Mouse (Mus musculus): ENCODE measurements at regions not wholly inside any gene's neighbourhood (a gene's known extent, or its start where the extent isn't known, plus 50 kb on each side); places are given as distances from the start of the nearest gene placed in this dataset.

DNA sequence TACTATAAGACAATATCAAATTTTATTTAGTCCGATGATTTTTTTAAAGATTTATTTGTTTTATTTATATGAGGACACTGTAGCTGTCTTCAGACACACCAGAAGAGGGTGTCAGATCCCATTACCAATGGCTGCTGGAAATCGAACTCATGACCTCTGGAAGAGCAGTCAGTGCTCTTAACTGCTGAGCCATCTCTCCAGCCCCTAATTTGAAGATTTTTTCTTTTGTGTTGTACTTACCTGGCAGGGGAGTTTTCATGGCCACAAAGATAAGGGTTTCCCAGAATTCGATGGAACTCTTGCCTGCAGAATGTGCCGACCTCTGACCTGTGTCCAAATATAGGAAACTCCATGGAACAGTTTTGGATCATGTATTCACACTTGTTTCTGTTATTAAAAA, 49.8 kb upstream of the Dennd1b start:
- TF ChIP-seq CTCF (IDR thresholded peaks at IDR 0.05; ENCODE audit: control insufficient read depth, insufficient read depth, low read length) (no peak), POLR2A (IDR thresholded peaks at IDR 0.05; ENCODE audit: borderline replicate concordance, control insufficient read depth, low read depth, low read length) (no peak)

All from bone marrow, adult 2 months (tissue).